Mouse (Mus musculus): ENCODE measurements at regions not wholly inside any gene's neighbourhood (a gene's known extent, or its start where the extent isn't known, plus 50 kb on each side); places are given as distances from the start of the nearest gene placed in this dataset.

DNA sequence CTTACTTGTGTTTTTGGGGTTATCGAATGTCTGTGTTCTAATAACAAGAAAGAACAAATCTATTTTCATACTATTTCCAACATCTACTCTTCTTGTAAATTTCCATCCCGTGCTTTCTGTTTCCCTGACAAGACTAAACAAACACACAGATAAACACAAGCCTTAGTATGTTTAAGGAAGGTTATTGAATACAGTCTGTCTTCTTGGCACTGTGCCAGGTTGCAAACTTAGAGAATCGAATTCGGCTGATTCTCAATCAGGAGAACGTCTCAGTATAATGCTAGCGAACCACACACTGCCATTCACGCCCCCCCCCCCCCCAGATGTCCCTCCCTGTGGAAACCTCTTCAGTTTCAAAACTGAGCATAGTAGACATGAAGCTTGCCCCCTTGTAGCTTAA is 157.2 kb downstream of the Gm5426 start:
- no peak for TF ChIP-seq POLR2A (IDR thresholded peaks at IDR 0.05; ENCODE audit: extremely low read depth, insufficient read depth, low read length)
- TF ChIP-seq CTCF (IDR thresholded peaks at IDR 0.05; ENCODE audit: extremely low read depth, insufficient read depth, low read length) = no peak
